Mouse (Mus musculus) forebrain, embryonic 12.5 days (tissue): ENCODE results near the gene Zdhhc22. TPM values are rescaled to one million over a fixed set of nuclear protein-coding genes. Genes with fewer than 3 reads are reported as not detected.
A peak's percentile ranks its signal among the peaks of the same experiment; 100 is the strongest.

Source experiments
- ATAC-seq: fragments of 200-750 bp; cut with Nextera tagmentation; 2 replicates; pipeline ENCODE4 v1.8.0; 2017; ENCODE audit warnings: moderate TSS enrichment; ENCODE audit not compliant: low FRiP score
- H3K27ac ChIP-seq: fragments of 300-500 bp; sonication (generic); 2 replicates; pipeline ENCODE4 v1.5.1; 2016; ENCODE audit warnings: mild to moderate bottlenecking
- H3K27me3 ChIP-seq: fragments of 300-500 bp; sonication (generic); 2 replicates; pipeline ENCODE4 v1.6.1; 2016; ENCODE audit warnings: mild to moderate bottlenecking
- H3K36me3 ChIP-seq: fragments of 300-500 bp; sonication (generic); replicated peaks from 2 replicates; pipeline ENCODE4 v1.6.1; 2016; ENCODE audit warnings: mild to moderate bottlenecking
- H3K4me1 ChIP-seq: fragments of 300-500 bp; sonication (generic); 2 replicates; pipeline ENCODE4 v1.6.1; 2016
- H3K4me2 ChIP-seq: fragments of 300-500 bp; sonication (generic); 2 replicates; pipeline ENCODE4 v1.6.1; 2016; ENCODE audit warnings: mild to moderate bottlenecking, moderate library complexity
- H3K4me3 ChIP-seq: fragments of 300-500 bp; sonication (generic); replicated peaks from 2 replicates; pipeline ENCODE4 v1.5.1; 2016; ENCODE audit warnings: mild to moderate bottlenecking
- H3K9ac ChIP-seq: fragments of 300-500 bp; sonication (generic); 2 replicates; pipeline ENCODE4 v1.6.1; 2016; ENCODE audit warnings: mild to moderate bottlenecking
- H3K9me3 ChIP-seq: fragments of 300-500 bp; sonication (generic); 2 replicates; pipeline ENCODE4 v1.6.1; 2016
- WGBS: fragments of 180-500 bp; shearing (Covaris S2); methylation state at CpG from one replicate; pipeline ENCODE4 v1.1.7; 2016; 5-methylcytosine and 5-hydroxymethylcytosine counted together
- polyA plus RNA-seq: library from polyadenylated mRNA; unstranded; fragments of >200 nt; fragmentation: Nextera tagmentation; extraction: Ambion mirVana; gene quantifications from 2 replicates; pipeline ENCODE4 v1.2.1, GENCODE M21; 2016

The Zdhhc22 gene
- polyA plus RNA-seq: 1.1 and 1.6 TPM in 2 replicates

- no peaks in the 10 kb centered on the region for H3K36me3 ChIP-seq
- H3K9ac ChIP-seq: peak within 1 kb of the TSS; percentile 68
- peaks cover 94% of the 10 kb centered on the region for H3K27me3 ChIP-seq
- H3K4me3 ChIP-seq: peak within 1 kb of the TSS; percentile 54
- WGBS: 1% methylated on average over 64 of the region's 68 CpGs
- peak within 1 kb of the TSS; percentile 96 for H3K4me2 ChIP-seq
- H3K4me1 ChIP-seq: peaks cover 34% of the 10 kb centered on the region
- H3K27ac ChIP-seq: 0 out of 2 replicates have a peak within 1 kb of the TSS, but pooled peaks have one; percentile 9
- H3K9me3 ChIP-seq: no peaks in the 10 kb centered on the region
- ATAC-seq: peak; percentile 71
These were observed at the start of gene Zdhhc22 for GRCm38 (mm10) chr12:86989890-86990754. Gene Zdhhc22, minus strand, starts transcription at chr12:86990430.

GRCm38 (mm10) chr12:87036631-87037030, 46.4 kb upstream of the Zdhhc22 start:
- no peak overlapping the region for H3K9ac ChIP-seq
- no peak overlapping the region for H3K4me3 ChIP-seq
- no peaks in the 10 kb centered on the region for H3K27me3 ChIP-seq
- 94% methylated on average over 7 of the region's 7 CpGs for WGBS
- H3K4me1 ChIP-seq: no peaks in the 10 kb centered on the region
- no peak for ATAC-seq
- H3K27ac ChIP-seq: no peak overlapping the region
- no peaks in the 10 kb centered on the region for H3K36me3 ChIP-seq
- no peaks in the 10 kb centered on the region for H3K9me3 ChIP-seq
- H3K4me2 ChIP-seq: no peak overlapping the region

- Histone ChIP-seq H3K27me3 (peaks cover 23% of the 10 kb centered on the region), H3K9ac (no peak overlapping the region), H3K27ac (no peak overlapping the region), H3K4me1 (peaks cover 7% of the 10 kb centered on the region), H3K4me2 (no peak overlapping the region), H3K9me3 (no peaks in the 10 kb centered on the region), H3K36me3 (no peaks in the 10 kb centered on the region), H3K4me3 (no peak overlapping the region)
- ATAC-seq: no peak
- 74% methylated on average over 5 of the region's 5 CpGs for WGBS
These were observed 41.0 kb upstream of the Zdhhc22 start for GRCm38 (mm10) chr12:87031163-87031763.

- H3K36me3 ChIP-seq: no peaks in the 10 kb centered on the region
- no peak overlapping the region for H3K9ac ChIP-seq
- ATAC-seq: no peak
- no peak overlapping the region for H3K4me3 ChIP-seq
- H3K27ac ChIP-seq: no peak overlapping the region
- peaks cover 36% of the 10 kb centered on the region for H3K27me3 ChIP-seq
- no peaks in the 10 kb centered on the region for H3K9me3 ChIP-seq
- 63% methylated on average over 5 of the region's 5 CpGs for WGBS
- H3K4me2 ChIP-seq: no peak overlapping the region
- H3K4me1 ChIP-seq: peaks cover 8% of the 10 kb centered on the region
These were observed 39.2 kb upstream of the Zdhhc22 start for GRCm38 (mm10) chr12:87029251-87029976.

- Histone ChIP-seq H3K27me3 (peaks cover 39% of the 10 kb centered on the region), H3K27ac (no peak overlapping the region), H3K9ac (no peak overlapping the region), H3K9me3 (no peaks in the 10 kb centered on the region), H3K4me3 (no peak overlapping the region), H3K4me2 (no peak overlapping the region), H3K4me1 (peaks cover 8% of the 10 kb centered on the region), H3K36me3 (no peaks in the 10 kb centered on the region)
- 74% methylated on average over 2 of the region's 2 CpGs for WGBS
- ATAC-seq: no peak
These were observed 37.8 kb upstream of the Zdhhc22 start for GRCm38 (mm10) chr12:87028068-87028467.

- Histone ChIP-seq H3K27me3 (peaks cover 39% of the 10 kb centered on the region), H3K4me1 (peaks cover 8% of the 10 kb centered on the region), H3K9me3 (no peaks in the 10 kb centered on the region), H3K4me2 (no peak overlapping the region), H3K36me3 (no peaks in the 10 kb centered on the region), H3K9ac (no peak overlapping the region), H3K4me3 (no peak overlapping the region), H3K27ac (no peak overlapping the region)
- ATAC-seq: no peak
- WGBS: 67% methylated on average over 5 of the region's 5 CpGs
These were observed 37.2 kb upstream of the Zdhhc22 start for GRCm38 (mm10) chr12:87027391-87027790.

GRCm38 (mm10) chr12:87026871-87027240, 36.6 kb upstream of the Zdhhc22 start:
- Histone ChIP-seq H3K4me3 (peak overlapping the region; percentile 38), H3K9me3 (no peaks in the 10 kb centered on the region), H3K27me3 (peaks cover 42% of the 10 kb centered on the region), H3K4me1 (peaks cover 8% of the 10 kb centered on the region), H3K27ac (no peak overlapping the region), H3K36me3 (no peaks in the 10 kb centered on the region), H3K9ac (peak overlapping the region; percentile 46; the same call in 1 of the 2 replicates), H3K4me2 (peak overlapping the region; percentile 71)
- 11% methylated on average over 8 of the region's 8 CpGs for WGBS
- no peak for ATAC-seq

GRCm38 (mm10) chr12:87026109-87026870, 36.1 kb upstream of the Zdhhc22 start:
- H3K27me3 ChIP-seq: peaks cover 43% of the 10 kb centered on the region
- no peaks in the 10 kb centered on the region for H3K9me3 ChIP-seq
- H3K36me3 ChIP-seq: no peaks in the 10 kb centered on the region
- H3K4me2 ChIP-seq: peak overlapping the region; percentile 71
- H3K4me1 ChIP-seq: peaks cover 8% of the 10 kb centered on the region
- peak; percentile 58 for ATAC-seq
- no peak overlapping the region for H3K27ac ChIP-seq
- H3K9ac ChIP-seq: peak overlapping the region; percentile 46
- WGBS: 4% methylated on average over 30 of the region's 30 CpGs
- peak overlapping the region; percentile 38 for H3K4me3 ChIP-seq

- no peak for ATAC-seq
- Histone ChIP-seq H3K9me3 (no peaks in the 10 kb centered on the region), H3K4me1 (peaks cover 8% of the 10 kb centered on the region), H3K36me3 (no peaks in the 10 kb centered on the region), H3K27ac (no peak overlapping the region), H3K4me3 (no peak overlapping the region), H3K4me2 (no peak overlapping the region), H3K27me3 (peaks cover 42% of the 10 kb centered on the region), H3K9ac (no peak overlapping the region)
- 80% methylated on average over 3 of the region's 3 CpGs for WGBS
These were observed 33.2 kb upstream of the Zdhhc22 start for GRCm38 (mm10) chr12:87023456-87023855.

GRCm38 (mm10) chr12:87022006-87022405, 31.8 kb upstream of the Zdhhc22 start:
- WGBS: 80% methylated on average over 2 of the region's 2 CpGs
- no peaks in the 10 kb centered on the region for H3K36me3 ChIP-seq

GRCm38 (mm10) chr12:87021040-87021439, 30.8 kb upstream of the Zdhhc22 start, which contains the start of gene Tmem63c:
Gene Tmem63c, plus strand, starts transcription at chr12:87021340.
- H3K4me1 ChIP-seq: no peaks in the 10 kb centered on the region
- no peaks in the 10 kb centered on the region for H3K36me3 ChIP-seq
- no peak for ATAC-seq
- H3K4me2 ChIP-seq: no peak within 1 kb of the TSS
- no peak within 1 kb of the TSS for H3K27ac ChIP-seq
- no peaks in the 10 kb centered on the region for H3K9me3 ChIP-seq
- H3K4me3 ChIP-seq: no peak within 1 kb of the TSS
- peaks cover 18% of the 10 kb centered on the region for H3K27me3 ChIP-seq
- 82% methylated on average over 6 of the region's 6 CpGs for WGBS
- no peak within 1 kb of the TSS for H3K9ac ChIP-seq

More at GRCm38 (mm10) chr12:87022006-87022405, 31.8 kb upstream of the Zdhhc22 start:
- H3K9me3 ChIP-seq: no peaks in the 10 kb centered on the region
- no peak overlapping the region for H3K4me3 ChIP-seq
- H3K9ac ChIP-seq: no peak overlapping the region
- no peak overlapping the region for H3K27ac ChIP-seq
- H3K4me2 ChIP-seq: no peak overlapping the region
- ATAC-seq: no peak
- peaks cover 8% of the 10 kb centered on the region for H3K4me1 ChIP-seq
- peaks cover 28% of the 10 kb centered on the region for H3K27me3 ChIP-seq
